Mouse (Mus musculus) CH12.LX (cell line): Measurements from ENCODE around the gene Zpbp2. TPM values are rescaled to one million over a fixed set of nuclear protein-coding genes. Genes with fewer than 3 reads are reported as not detected.

Experiments
- DNase-seq: peaks from one replicate; pipeline ENCODE4 v3.0.0-alpha.2; 2013; ENCODE audit errors: extremely low read depth
- H3K27ac ChIP-seq: 2 replicates; pipeline ENCODE4 v1.5.1; 2012; ENCODE audit warnings: low read depth, mild to moderate bottlenecking, control low read depth, moderate library complexity; ENCODE audit not compliant: insufficient read depth
- H3K27me3 ChIP-seq: replicated peaks from 2 replicates; pipeline ENCODE3; 2012; ENCODE audit warnings: inconsistent platforms
- H3K36me3 ChIP-seq, 2 experiments: replicated peaks in 1 of 2; 2 replicates each; pipeline versions ENCODE3 to v1.6.1; 2012; ENCODE audit warnings: inconsistent platforms in 1 of 2, low read length in 1 of 2, mild to moderate bottlenecking in 1 of 2, mixed read lengths in 1 of 2, moderate library complexity in 1 of 2; ENCODE audit not compliant: control insufficient read depth in 1 of 2, insufficient read depth in 1 of 2
- H3K4me1 ChIP-seq, 2 experiments: 2 replicates each; pipeline ENCODE4 v1.6.1; 2012; ENCODE audit warnings: inconsistent platforms in 1 of 2, moderate library complexity in 1 of 2; ENCODE audit not compliant: insufficient read depth in 2 of 2, control insufficient read depth in 1 of 2
- H3K4me2 ChIP-seq: 2 replicates; pipeline ENCODE4 v1.6.1; 2012; ENCODE audit warnings: low read depth, mild to moderate bottlenecking, control low read depth; ENCODE audit not compliant: poor library complexity, insufficient read depth, severe bottlenecking
- H3K4me3 ChIP-seq, 3 experiments: fragments of 150-350 bp in 1 of 3; sonication (generic) in 1 of 3; replicated peaks in 1 of 3; 2 replicates each; pipeline versions ENCODE3 to v1.5.1; 2011 to 2012; ENCODE audit warnings: low read depth in 2 of 3, low read length in 2 of 3, mild to moderate bottlenecking in 2 of 3, moderate library complexity in 2 of 3, control low read depth in 1 of 3, improper control_type of control experiment in 1 of 3, inconsistent platforms in 1 of 3, mixed read lengths in 1 of 3; ENCODE audit not compliant: poor library complexity in 1 of 3
- H3K79me2 ChIP-seq: replicated peaks from 2 replicates; pipeline ENCODE4 v1.6.1; 2012; ENCODE audit warnings: mild to moderate bottlenecking, moderate library complexity; ENCODE audit not compliant: control insufficient read depth, poor library complexity, insufficient read depth, severe bottlenecking; ENCODE audit errors: extremely low read depth
- H3K9ac ChIP-seq: 2 replicates; pipeline ENCODE4 v1.6.1; 2012; ENCODE audit warnings: low read depth, mild to moderate bottlenecking, control low read depth, moderate library complexity; ENCODE audit not compliant: insufficient read depth
- H3K9me3 ChIP-seq: replicated peaks from 2 replicates; pipeline ENCODE3; 2012; ENCODE audit warnings: low read length, inconsistent platforms, mixed read lengths
- BHLHE40 ChIP-seq: IDR thresholded peaks from 2 replicates; pipeline ENCODE4 v1.6.1; 2011; ENCODE audit warnings: mild to moderate bottlenecking, low read depth, low read length, improper control_type of control experiment
- CTCF ChIP-seq, 2 experiments: IDR thresholded peaks in 1 of 2; conservative IDR thresholded peaks in 1 of 2; 2 replicates each; pipeline ENCODE4 v1.5.1; 2011 to 2012; ENCODE audit warnings: low read depth in 2 of 2, low read length in 2 of 2, improper control_type of control experiment in 1 of 2, inconsistent platforms in 1 of 2, mild to moderate bottlenecking in 1 of 2, moderate library complexity in 1 of 2
- E2F4 ChIP-seq: IDR thresholded peaks from 2 replicates; pipeline ENCODE4 v1.6.1; 2011; ENCODE audit warnings: low read depth, low read length, improper control_type of control experiment; ENCODE audit not compliant: insufficient replicate concordance
- ELF1 ChIP-seq: IDR thresholded peaks from 2 replicates; pipeline ENCODE4 v1.6.1; 2014; ENCODE audit warnings: low read depth, mild to moderate bottlenecking, inconsistent platforms, low read length, improper control_type of control experiment
- EP300 ChIP-seq: IDR thresholded peaks from 2 replicates; pipeline ENCODE4 v1.6.1; 2011; ENCODE audit warnings: low read length, improper control_type of control experiment
- HCFC1 ChIP-seq: IDR thresholded peaks from 2 replicates; pipeline ENCODE4 v1.6.1; 2012; ENCODE audit warnings: low read depth, mild to moderate bottlenecking, inconsistent platforms, low read length, improper control_type of control experiment
- IRF4 ChIP-seq: IDR thresholded peaks from 2 replicates; pipeline ENCODE4 v1.6.1; 2014; ENCODE audit warnings: low read depth, mild to moderate bottlenecking, inconsistent platforms, low read length, improper control_type of control experiment
- JUND ChIP-seq: conservative IDR thresholded peaks from 2 replicates; pipeline ENCODE4 v1.6.1; 2011; ENCODE audit warnings: low read depth, low read length, improper control_type of control experiment
- KAT2A ChIP-seq: IDR thresholded peaks from 2 replicates; pipeline ENCODE4 v1.6.1; 2012; ENCODE audit warnings: low read length, improper control_type of control experiment, inconsistent platforms; ENCODE audit not compliant: insufficient replicate concordance
- MAFK ChIP-seq: IDR thresholded peaks from 2 replicates; pipeline ENCODE4 v1.6.1; 2011; ENCODE audit warnings: low read length, improper control_type of control experiment; ENCODE audit not compliant: insufficient replicate concordance
- MAX ChIP-seq: IDR thresholded peaks from 2 replicates; pipeline ENCODE4 v1.6.1; 2011; ENCODE audit warnings: low read length, improper control_type of control experiment
- MAZ ChIP-seq: IDR thresholded peaks from 2 replicates; pipeline ENCODE4 v1.6.1; 2012; ENCODE audit warnings: low read depth, mild to moderate bottlenecking, inconsistent platforms, low read length, improper control_type of control experiment, moderate library complexity
- MXI1 ChIP-seq: IDR thresholded peaks from 2 replicates; pipeline ENCODE4 v1.6.1; 2011; ENCODE audit warnings: mild to moderate bottlenecking, low read depth, low read length, improper control_type of control experiment
- MYC ChIP-seq: IDR thresholded peaks from 2 replicates; pipeline ENCODE4 v1.6.1; 2011; ENCODE audit warnings: low read depth, mild to moderate bottlenecking, improper control_type of control experiment, low read length
- NELFE ChIP-seq: IDR thresholded peaks from 2 replicates; pipeline ENCODE4 v1.6.1; 2011; ENCODE audit warnings: low read depth, low read length, improper control_type of control experiment
- PAX5 ChIP-seq: IDR thresholded peaks from 2 replicates; pipeline ENCODE4 v1.6.1; 2012; ENCODE audit warnings: low read length, inconsistent platforms, mixed read lengths
- POLR2A ChIP-seq: IDR thresholded peaks from 2 replicates; pipeline ENCODE4 v1.6.1; 2011; ENCODE audit warnings: low read depth, mild to moderate bottlenecking, improper control_type of control experiment, low read length
- RAD21 ChIP-seq: IDR thresholded peaks from 2 replicates; pipeline ENCODE4 v1.6.1; 2011; ENCODE audit warnings: low read depth, mild to moderate bottlenecking, low read length, improper control_type of control experiment, moderate library complexity
- RCOR1 ChIP-seq: conservative IDR thresholded peaks from 2 replicates; pipeline ENCODE4 v1.6.1; 2012; ENCODE audit warnings: low read depth, mild to moderate bottlenecking, inconsistent platforms, low read length, improper control_type of control experiment
- SIN3A ChIP-seq: IDR thresholded peaks from 2 replicates; pipeline ENCODE4 v1.6.1; 2012; ENCODE audit warnings: low read length, improper control_type of control experiment, inconsistent platforms
- SMC3 ChIP-seq: IDR thresholded peaks from 2 replicates; pipeline ENCODE4 v1.6.1; 2011; ENCODE audit warnings: low read depth, low read length, improper control_type of control experiment
- TBP ChIP-seq: conservative IDR thresholded peaks from 2 replicates; pipeline ENCODE4 v1.6.1; 2011; ENCODE audit warnings: low read depth, low read length, improper control_type of control experiment
- TCF12 ChIP-seq: IDR thresholded peaks from 2 replicates; pipeline ENCODE4 v1.6.1; 2014; ENCODE audit warnings: low read depth, mild to moderate bottlenecking, inconsistent platforms, low read length, improper control_type of control experiment
- USF2 ChIP-seq: conservative IDR thresholded peaks from 2 replicates; pipeline ENCODE4 v1.6.1; 2011; ENCODE audit warnings: low read depth, low read length, improper control_type of control experiment
- ZC3H11A ChIP-seq: IDR thresholded peaks from 2 replicates; pipeline ENCODE4 v1.6.1; 2012; ENCODE audit warnings: low read depth, mild to moderate bottlenecking, inconsistent platforms, low read length, improper control_type of control experiment
- ZKSCAN1 ChIP-seq: IDR thresholded peaks from 2 replicates; pipeline ENCODE4 v1.6.1; 2012; ENCODE audit warnings: low read depth, inconsistent platforms, low read length, improper control_type of control experiment, borderline replicate concordance
- ZMIZ1 ChIP-seq: IDR thresholded peaks from 2 replicates; pipeline ENCODE4 v1.6.1; 2012; ENCODE audit warnings: low read depth, mild to moderate bottlenecking, inconsistent platforms, low read length, improper control_type of control experiment
- dilution Hi-C: fragments of 300-500 bp; cut with MboI; formaldehyde crosslinking; loops from 2 replicates; pipeline ENCODE4 v1.14.3; 2020; ENCODE audit warnings: low sequenced_read_pairs; ENCODE audit not compliant: extremely low pct_unique_long_range_greater_than_20kb, extremely low pct_ligation_motif_present
- in situ Hi-C: fragments of 300-500 bp; cut with MboI; formaldehyde crosslinking; loops from 3 replicates; pipeline ENCODE4 v1.14.3; 2019; ENCODE audit warnings: low sequenced_read_pairs, low pct_ligation_motif_present, low pct_unique_long_range_greater_than_20kb, mixed read lengths
- polyA plus RNA-seq: library from polyadenylated mRNA; unstranded; fragments of >175 nt; gene quantifications from 2 replicates; pipeline ENCODE4 v1.2.1, GENCODE M21; 2012; ENCODE audit warnings: low read depth; ENCODE audit not compliant: insufficient read length
- total RNA-seq, 2 experiments: library from RNA; depleted of rRNA; stranded (reverse); fragments of 300-350 nt in 1 of 2; fragments of >200 nt in 1 of 2; gene quantifications; 2 replicates each; pipeline ENCODE4 v1.2.3; 2012 to 2014

Zpbp2 gene
- total and polyA plus RNA-seq, 3 experiments = 3.2 to 3.9 (median 3.7) TPM

DNA sequence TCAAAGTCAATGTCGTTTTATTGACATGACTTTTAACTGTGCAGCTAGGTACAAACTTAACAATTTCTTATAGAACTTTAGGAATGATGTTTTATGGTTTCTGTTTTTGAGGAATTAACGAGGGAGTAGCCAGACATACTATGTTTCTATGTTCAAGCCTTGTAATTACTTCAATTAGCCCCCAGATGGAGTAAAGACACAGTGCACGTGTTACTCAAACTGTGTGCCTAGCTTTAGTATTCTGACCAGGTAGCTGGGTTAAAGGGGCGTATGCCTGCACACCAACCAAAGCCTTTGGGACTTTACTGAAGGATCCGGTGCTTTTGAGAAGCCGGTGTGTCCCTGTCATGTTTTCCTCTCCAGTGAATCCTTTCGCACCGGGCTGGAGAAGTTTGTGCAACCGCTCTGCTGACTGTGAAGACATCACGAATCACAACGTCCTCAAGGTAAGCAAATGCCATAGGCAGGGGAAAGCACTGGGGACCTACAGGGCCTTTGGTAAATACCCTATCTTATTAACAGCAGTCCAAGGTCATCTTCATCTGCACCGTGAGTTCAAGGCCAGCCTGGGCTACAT, 4.3 kb downstream of the Zpbp2 start:
- in situ Hi-C loops = no loop called here
- H3K9me3 ChIP-seq = peaks cover 3% of the 10 kb centered on the region
- dilution Hi-C loops = no loop called here
- peaks cover 0 to 16% of the 10 kb centered on the region in 2 experiments; a peak in 2 of 4 replicates for H3K4me1 ChIP-seq
- no peak overlapping the region for H3K9ac ChIP-seq
- no peak overlapping the region for H3K4me2 ChIP-seq
- DNase-seq = no peak
- H3K4me3 ChIP-seq = no peak overlapping the region
- no peaks in the 10 kb centered on the region for H3K79me2 ChIP-seq
- no peaks in the 10 kb centered on the region for H3K27me3 ChIP-seq
- no peak for TF ChIP-seq HCFC1
- no peak for TF ChIP-seq IRF4
- TF ChIP-seq RAD21 = peak; percentile 80
- peak; percentile 24 to 82; a peak in 2 of 4 replicates for TF ChIP-seq CTCF (conservative IDR thresholded peaks at IDR 0.05 in 1 of 2, IDR thresholded peaks at IDR 0.05 in 1 of 2; ENCODE audit: low read depth in 2 of 2, low read length in 2 of 2)
- TF ChIP-seq MYC = peak; percentile 94
- TF ChIP-seq TCF12 = no peak
- no peak for TF ChIP-seq MAZ
- TF ChIP-seq JUND = no peak
- TF ChIP-seq NELFE = no peak
- peak; percentile 82 for TF ChIP-seq SMC3
- peak; percentile 49; the same call in 1 of the 2 replicates for TF ChIP-seq ZC3H11A
- no peak for TF ChIP-seq PAX5
- no peak for TF ChIP-seq RCOR1
- TF ChIP-seq ZKSCAN1 = no peak
- TF ChIP-seq BHLHE40 = peak; percentile 80
- no peak for TF ChIP-seq POLR2A
- peak; percentile 92 for TF ChIP-seq MAX
- TF ChIP-seq USF2 = no peak
- no peak for TF ChIP-seq EP300
- no peak for TF ChIP-seq KAT2A
- TF ChIP-seq MXI1 = no peak
- no peak for TF ChIP-seq TBP
- H3K27ac ChIP-seq = no peak overlapping the region
- no peaks in the 10 kb centered on the region for H3K36me3 ChIP-seq

- no peaks in the 10 kb centered on the region for H3K27me3 ChIP-seq
- no peak overlapping the region for H3K27ac ChIP-seq
- DNase-seq = no peak
- H3K79me2 ChIP-seq = no peaks in the 10 kb centered on the region
- H3K36me3 ChIP-seq = no peaks in the 10 kb centered on the region
- in situ Hi-C loops (no loop called here), dilution Hi-C loops (no loop called here)
- H3K9me3 ChIP-seq = no peaks in the 10 kb centered on the region
- H3K4me1 ChIP-seq = peaks cover 0 to 7% of the 10 kb centered on the region in 2 experiments; a peak in 1 of 4 replicates
- H3K4me3 ChIP-seq = no peak overlapping the region
- no peak for TF ChIP-seq EP300
- no peak for TF ChIP-seq ZMIZ1
- no peak for TF ChIP-seq NELFE
- no peak for TF ChIP-seq BHLHE40
- TF ChIP-seq MAFK = no peak
- TF ChIP-seq TBP = no peak
- TF ChIP-seq JUND = no peak
- no peak for TF ChIP-seq RCOR1
- TF ChIP-seq CTCF (conservative IDR thresholded peaks at IDR 0.05 in 1 of 2, IDR thresholded peaks at IDR 0.05 in 1 of 2; ENCODE audit: low read depth in 2 of 2, low read length in 2 of 2) = no peak
- TF ChIP-seq SIN3A = no peak
- TF ChIP-seq ELF1 = no peak
- TF ChIP-seq SMC3 = no peak
- no peak for TF ChIP-seq E2F4
- no peak for TF ChIP-seq ZKSCAN1
- TF ChIP-seq KAT2A = no peak
- no peak for TF ChIP-seq RAD21
- no peak for TF ChIP-seq IRF4
- no peak overlapping the region for H3K4me2 ChIP-seq
- H3K9ac ChIP-seq = no peak overlapping the region
These were observed 10.0 kb downstream of the Zpbp2 start for GRCm38 (mm10) chr11:98560942-98561341.
